Mouse (Mus musculus): ENCODE data around the gene Jagn1.

Gene Jagn1

GRCm38 (mm10) chr6:113443091-113443490 is 722 bp downstream of the Jagn1 start:
- Histone ChIP-seq H3K27me3 (ENCODE audit: control insufficient read depth, insufficient read depth, low read length, poor library complexity, severe bottlenecking) (no peaks in the 10 kb centered on the region), H3K36me3 (ENCODE audit: control insufficient read depth, insufficient read depth, low read length, poor library complexity, severe bottlenecking) (peaks cover 2% of the 10 kb centered on the region; the same call in 1 of the 2 replicates)
- DNase-seq (ENCODE audit: low read depth, low spot score), result peak; percentile 50

- no peak for DNase-seq (ENCODE audit: low read depth, low spot score)
- no peaks in the 10 kb centered on the region for H3K27me3 ChIP-seq (ENCODE audit: control insufficient read depth, insufficient read depth, low read length, poor library complexity, severe bottlenecking)
- H3K36me3 ChIP-seq (ENCODE audit: control insufficient read depth, insufficient read depth, low read length, poor library complexity, severe bottlenecking), result peaks cover 2% of the 10 kb centered on the region; the same call in 1 of the 2 replicates
These were observed 2.0 kb downstream of the Jagn1 start for GRCm38 (mm10) chr6:113444207-113444965.

GRCm38 (mm10) chr6:113447639-113448038 is 5.3 kb downstream of the Jagn1 start:
- DNase-seq (ENCODE audit: low read depth, low spot score), result no peak
- Histone ChIP-seq H3K36me3 (ENCODE audit: control insufficient read depth, insufficient read depth, low read length, poor library complexity, severe bottlenecking) (peaks cover 2% of the 10 kb centered on the region; the same call in 1 of the 2 replicates), H3K27me3 (ENCODE audit: control insufficient read depth, insufficient read depth, low read length, poor library complexity, severe bottlenecking) (no peaks in the 10 kb centered on the region)

GRCm38 (mm10) chr6:113451839-113452238 is 9.5 kb downstream of the Jagn1 start:
- DNase-seq (ENCODE audit: low read depth, low spot score), result no peak
- no peaks in the 10 kb centered on the region for H3K27me3 ChIP-seq (ENCODE audit: control insufficient read depth, insufficient read depth, low read length, poor library complexity, severe bottlenecking)
- H3K36me3 ChIP-seq (ENCODE audit: control insufficient read depth, insufficient read depth, low read length, poor library complexity, severe bottlenecking), result peaks cover 2% of the 10 kb centered on the region; the same call in 1 of the 2 replicates

- no peaks in the 10 kb centered on the region for H3K36me3 ChIP-seq (ENCODE audit: control insufficient read depth, insufficient read depth, low read length, poor library complexity, severe bottlenecking)
- no peaks in the 10 kb centered on the region for H3K27me3 ChIP-seq (ENCODE audit: control insufficient read depth, insufficient read depth, low read length, poor library complexity, severe bottlenecking)
- DNase-seq (ENCODE audit: low read depth, low spot score), result no peak
These were observed 12.6 kb downstream of the Jagn1 start for GRCm38 (mm10) chr6:113455007-113455406.

GRCm38 (mm10) chr6:113457952-113458534 is 15.7 kb downstream of the Jagn1 start, which contains the start of gene Il17re:
Il17re (plus strand) TSS chr6:113458484.
- no peaks in the 10 kb centered on the region for H3K36me3 ChIP-seq (ENCODE audit: control insufficient read depth, insufficient read depth, low read length, poor library complexity, severe bottlenecking)
- no peak for DNase-seq (ENCODE audit: low read depth, low spot score)
- H3K27me3 ChIP-seq (ENCODE audit: control insufficient read depth, insufficient read depth, low read length, poor library complexity, severe bottlenecking), result no peaks in the 10 kb centered on the region

- Histone ChIP-seq H3K27me3 (ENCODE audit: control insufficient read depth, insufficient read depth, low read length, poor library complexity, severe bottlenecking) (no peaks in the 10 kb centered on the region), H3K36me3 (ENCODE audit: control insufficient read depth, insufficient read depth, low read length, poor library complexity, severe bottlenecking) (no peaks in the 10 kb centered on the region)
- no peak for DNase-seq (ENCODE audit: low read depth, low spot score)
These were observed 16.3 kb downstream of the Jagn1 start for GRCm38 (mm10) chr6:113458635-113459034.

GRCm38 (mm10) chr6:113464040-113464439 is 21.7 kb downstream of the Jagn1 start:
- no peak for DNase-seq (ENCODE audit: low read depth, low spot score)
- Histone ChIP-seq H3K36me3 (ENCODE audit: control insufficient read depth, insufficient read depth, low read length, poor library complexity, severe bottlenecking) (no peaks in the 10 kb centered on the region), H3K27me3 (ENCODE audit: control insufficient read depth, insufficient read depth, low read length, poor library complexity, severe bottlenecking) (no peaks in the 10 kb centered on the region)

GRCm38 (mm10) chr6:113465602-113466001 is 23.2 kb downstream of the Jagn1 start:
- no peak for DNase-seq (ENCODE audit: low read depth, low spot score)
- H3K36me3 ChIP-seq (ENCODE audit: control insufficient read depth, insufficient read depth, low read length, poor library complexity, severe bottlenecking), result no peaks in the 10 kb centered on the region
- no peaks in the 10 kb centered on the region for H3K27me3 ChIP-seq (ENCODE audit: control insufficient read depth, insufficient read depth, low read length, poor library complexity, severe bottlenecking)

GRCm38 (mm10) chr6:113468512-113468911 is 26.1 kb downstream of the Jagn1 start:
- Histone ChIP-seq H3K36me3 (ENCODE audit: control insufficient read depth, insufficient read depth, low read length, poor library complexity, severe bottlenecking) (no peaks in the 10 kb centered on the region), H3K27me3 (ENCODE audit: control insufficient read depth, insufficient read depth, low read length, poor library complexity, severe bottlenecking) (no peaks in the 10 kb centered on the region)
- DNase-seq (ENCODE audit: low read depth, low spot score), result no peak

- H3K27me3 ChIP-seq (ENCODE audit: control insufficient read depth, insufficient read depth, low read length, poor library complexity, severe bottlenecking), result no peaks in the 10 kb centered on the region
- no peaks in the 10 kb centered on the region for H3K36me3 ChIP-seq (ENCODE audit: control insufficient read depth, insufficient read depth, low read length, poor library complexity, severe bottlenecking)
- DNase-seq (ENCODE audit: low read depth, low spot score), result peak; percentile 86
These were observed 26.7 kb downstream of the Jagn1 start for GRCm38 (mm10) chr6:113469021-113469420.

GRCm38 (mm10) chr6:113469432-113469831 is 27.1 kb downstream of the Jagn1 start:
- peak; percentile 74 for DNase-seq (ENCODE audit: low read depth, low spot score)
- no peaks in the 10 kb centered on the region for H3K27me3 ChIP-seq (ENCODE audit: control insufficient read depth, insufficient read depth, low read length, poor library complexity, severe bottlenecking)
- H3K36me3 ChIP-seq (ENCODE audit: control insufficient read depth, insufficient read depth, low read length, poor library complexity, severe bottlenecking), result no peaks in the 10 kb centered on the region

GRCm38 (mm10) chr6:113471297-113471936 is 29.0 kb downstream of the Jagn1 start, which contains the start of gene Il17rc:
Il17rc (plus strand) TSS chr6:113471427.
- Histone ChIP-seq H3K36me3 (ENCODE audit: control insufficient read depth, insufficient read depth, low read length, poor library complexity, severe bottlenecking) (no peaks in the 10 kb centered on the region), H3K27me3 (ENCODE audit: control insufficient read depth, insufficient read depth, low read length, poor library complexity, severe bottlenecking) (no peaks in the 10 kb centered on the region)
- DNase-seq (ENCODE audit: low read depth, low spot score), result no peak

- Histone ChIP-seq H3K36me3 (ENCODE audit: control insufficient read depth, insufficient read depth, low read length, poor library complexity, severe bottlenecking) (no peaks in the 10 kb centered on the region), H3K27me3 (ENCODE audit: control insufficient read depth, insufficient read depth, low read length, poor library complexity, severe bottlenecking) (no peaks in the 10 kb centered on the region)
- DNase-seq (ENCODE audit: low read depth, low spot score), result no peak
These were observed 29.7 kb downstream of the Jagn1 start for GRCm38 (mm10) chr6:113472061-113472460.

GRCm38 (mm10) chr6:113473246-113473645 is 30.9 kb downstream of the Jagn1 start:
- no peaks in the 10 kb centered on the region for H3K36me3 ChIP-seq (ENCODE audit: control insufficient read depth, insufficient read depth, low read length, poor library complexity, severe bottlenecking)
- H3K27me3 ChIP-seq (ENCODE audit: control insufficient read depth, insufficient read depth, low read length, poor library complexity, severe bottlenecking), result no peaks in the 10 kb centered on the region; the same call in 1 of the 2 replicates
- no peak for DNase-seq (ENCODE audit: low read depth, low spot score)

Measured in splenic B cell, adult 2 months (primary cell).